Mouse (Mus musculus): ENCODE measurements around the gene Ndufb4.

The Ndufb4 gene

GRCm38 (mm10) chr16:37637802-37638201, 16.5 kb downstream of the Ndufb4 start:
- DNase-seq (ENCODE audit: low read depth, low spot score) = no peak

DNA sequence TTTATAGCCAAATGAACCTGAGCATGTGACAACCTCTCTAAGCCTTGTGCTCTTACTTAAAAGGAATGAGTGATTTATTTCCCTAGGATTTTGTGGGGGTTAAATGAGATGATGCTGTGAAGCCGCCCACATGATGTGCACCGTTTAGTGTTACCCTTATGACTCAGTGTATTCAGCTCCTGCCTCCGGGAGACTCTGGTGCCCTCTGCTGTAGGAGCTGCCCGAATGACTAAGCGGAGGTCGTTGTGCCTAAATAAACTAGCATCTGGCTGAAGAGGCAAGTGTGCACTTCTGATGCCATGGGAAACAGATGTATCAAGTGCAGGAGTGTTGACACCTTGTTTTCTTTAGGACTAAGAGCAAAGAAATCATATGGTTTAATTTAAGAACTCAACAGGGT, 18.1 kb downstream of the Ndufb4 start:
- no peak for DNase-seq (ENCODE audit: low read depth, low spot score)

GRCm38 (mm10) chr16:37635095-37635494, 19.2 kb downstream of the Ndufb4 start:
- no peak for DNase-seq (ENCODE audit: low read depth, low spot score)

DNA sequence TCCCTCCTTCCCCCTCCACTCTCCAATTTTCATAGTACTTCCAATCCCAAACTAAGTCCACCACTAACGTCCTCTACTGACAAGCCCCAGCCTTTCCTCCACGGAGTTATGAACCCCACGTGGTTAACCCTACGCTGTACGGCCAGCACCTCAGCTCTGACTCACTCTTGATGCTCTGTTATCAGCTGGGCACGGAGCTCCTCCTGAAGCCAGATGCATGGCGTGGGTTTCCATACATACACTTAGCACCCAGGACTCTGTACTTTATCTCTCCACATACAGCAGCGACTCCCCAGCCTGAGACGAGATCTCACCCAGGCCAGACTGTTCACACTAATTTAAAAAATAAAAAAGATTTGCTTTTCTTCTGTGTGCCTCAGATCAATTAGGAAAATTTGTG, 19.7 kb downstream of the Ndufb4 start:
- DNase-seq (ENCODE audit: low read depth, low spot score) = no peak

GRCm38 (mm10) chr16:37629011-37629410, 25.2 kb downstream of the Ndufb4 start:
- DNase-seq (ENCODE audit: low read depth, low spot score) = no peak

GRCm38 (mm10) chr16:37628336-37628735, 25.9 kb downstream of the Ndufb4 start:
- no peak for DNase-seq (ENCODE audit: low read depth, low spot score)

GRCm38 (mm10) chr16:37626388-37626949, 27.8 kb downstream of the Ndufb4 start:
- DNase-seq (ENCODE audit: low read depth, low spot score) = no peak

GRCm38 (mm10) chr16:37622919-37623318, 31.3 kb downstream of the Ndufb4 start:
- no peak for DNase-seq (ENCODE audit: low read depth, low spot score)

DNA sequence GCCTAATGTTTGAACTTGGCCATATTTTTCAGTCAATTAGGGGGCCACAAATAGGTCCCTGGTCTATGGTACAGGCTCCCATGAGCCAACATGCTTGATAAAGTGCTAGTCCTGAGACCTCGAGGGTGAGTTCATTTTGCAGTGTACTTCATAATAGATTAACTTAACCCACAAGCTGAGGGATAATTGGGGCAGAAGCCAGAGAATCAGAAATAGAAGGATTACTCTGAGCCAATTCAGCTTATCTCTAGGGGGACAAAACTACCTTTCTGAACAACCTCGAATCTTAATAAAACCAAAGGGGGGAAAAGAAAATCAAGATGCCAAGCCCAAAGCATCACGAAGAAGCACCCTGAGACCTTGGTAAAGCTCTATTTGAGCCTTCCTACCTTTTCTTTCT, 31.9 kb downstream of the Ndufb4 start:
- no peak for DNase-seq (ENCODE audit: low read depth, low spot score)

DNA sequence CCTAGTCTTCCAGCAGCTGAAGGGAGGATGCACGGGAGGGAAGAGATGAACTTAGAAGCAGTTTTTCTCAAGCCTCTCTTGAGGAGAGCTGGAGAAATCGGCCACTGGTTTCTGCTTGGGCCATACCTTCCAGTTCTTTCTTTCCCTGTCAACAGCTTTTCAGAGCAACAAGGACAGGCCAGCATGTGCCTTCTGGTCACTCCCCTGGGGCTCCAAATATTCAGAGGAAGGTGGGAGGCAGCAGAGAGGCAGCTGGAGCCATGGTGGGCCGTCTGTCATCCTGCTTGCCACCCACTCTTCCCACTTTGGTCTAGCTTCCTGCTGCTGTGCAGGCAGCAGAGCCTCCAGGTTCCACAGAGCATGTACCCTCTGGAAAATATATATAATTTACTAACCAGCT, 36.6 kb downstream of the Ndufb4 start:
- no peak for DNase-seq (ENCODE audit: low read depth, low spot score)

DNA sequence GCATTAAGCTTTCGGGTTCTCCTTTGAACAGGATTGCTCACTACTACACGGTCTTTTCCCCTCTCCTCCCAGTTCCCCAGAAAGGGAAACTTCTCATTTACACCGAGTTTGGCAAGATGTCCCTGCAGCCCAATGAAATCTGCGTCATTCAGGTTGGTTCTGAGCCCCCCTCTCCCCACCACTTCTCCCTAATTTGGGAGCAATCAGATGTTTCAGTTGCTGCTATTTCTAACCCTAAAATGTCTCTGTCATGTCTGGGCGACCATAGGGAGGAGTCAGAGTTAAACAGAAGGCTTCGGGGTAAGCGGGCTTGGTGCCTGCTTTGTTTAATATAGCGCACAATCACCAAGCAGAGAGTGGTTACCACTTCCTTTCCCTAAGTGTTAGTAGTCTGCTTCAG, 38.1 kb downstream of the Ndufb4 start:
- no peak for DNase-seq (ENCODE audit: low read depth, low spot score)

GRCm38 (mm10) chr16:37615429-37615828, 38.8 kb downstream of the Ndufb4 start:
- no peak for DNase-seq (ENCODE audit: low read depth, low spot score)

GRCm38 (mm10) chr16:37614540-37614939, 39.7 kb downstream of the Ndufb4 start:
- no peak for DNase-seq (ENCODE audit: low read depth, low spot score)

DNA sequence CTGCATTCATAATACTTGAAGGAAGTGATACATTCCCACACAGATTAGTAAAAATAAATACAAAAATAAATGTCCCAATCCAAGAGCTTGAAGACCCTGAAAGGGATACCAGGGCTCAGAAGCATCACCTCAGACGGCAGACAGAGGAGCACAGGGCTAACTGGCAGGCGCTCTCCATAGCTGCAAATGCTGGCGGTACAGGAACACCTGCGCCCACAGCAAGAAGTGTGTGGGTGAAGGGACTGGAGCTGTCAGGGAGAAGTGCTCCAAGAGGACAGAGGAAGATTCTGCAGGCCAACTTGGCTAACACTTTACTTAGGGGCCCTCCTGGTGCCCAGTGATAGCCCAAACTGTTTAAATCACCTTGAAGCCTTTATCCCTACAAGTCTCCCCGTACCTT, 42.2 kb downstream of the Ndufb4 start:
- no peak for DNase-seq (ENCODE audit: low read depth, low spot score)

DNA sequence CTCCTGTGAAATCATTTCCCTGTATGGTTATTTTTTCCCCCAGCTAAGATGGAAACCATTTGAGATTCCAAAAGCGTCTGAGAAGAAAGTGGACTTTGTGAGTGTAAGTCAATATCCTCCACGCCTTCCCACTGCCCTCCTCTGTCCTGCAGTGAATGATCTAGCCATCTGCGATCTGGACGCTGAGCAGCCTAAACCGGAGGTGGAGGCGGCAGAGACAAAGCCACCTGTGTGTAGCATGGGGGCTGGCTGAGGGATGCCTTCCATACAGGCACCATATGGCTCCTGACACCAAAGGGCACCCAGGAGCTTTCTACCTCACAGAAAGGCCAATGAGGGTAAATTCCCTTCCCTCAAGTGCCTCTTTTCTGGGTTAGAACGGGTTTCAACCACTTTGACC, 43.2 kb downstream of the Ndufb4 start:
- DNase-seq (ENCODE audit: low read depth, low spot score) = no peak

DNA sequence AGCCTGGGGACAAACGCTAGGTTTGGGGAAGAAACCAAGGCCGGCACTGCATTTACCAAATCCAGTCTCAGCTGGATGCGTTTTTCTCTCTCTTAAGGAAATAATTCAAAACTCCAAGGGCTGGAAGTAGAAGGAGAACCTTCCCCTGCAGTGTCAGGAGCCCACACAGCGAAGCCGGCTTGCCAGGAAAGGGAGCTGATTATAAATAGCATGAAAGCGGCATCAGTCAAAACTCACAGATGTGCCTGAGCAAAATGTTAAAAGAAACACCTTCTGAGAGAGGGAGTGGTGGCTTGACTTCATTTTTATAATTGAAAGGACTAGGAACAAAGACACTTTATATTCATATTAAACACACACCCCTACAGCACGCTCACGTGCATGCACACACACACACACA, 43.9 kb downstream of the Ndufb4 start:
- no peak for DNase-seq (ENCODE audit: low read depth, low spot score)

- no peak for DNase-seq (ENCODE audit: low read depth, low spot score)
These were observed 50.0 kb downstream of the Ndufb4 start for GRCm38 (mm10) chr16:37604243-37604642.

DNA sequence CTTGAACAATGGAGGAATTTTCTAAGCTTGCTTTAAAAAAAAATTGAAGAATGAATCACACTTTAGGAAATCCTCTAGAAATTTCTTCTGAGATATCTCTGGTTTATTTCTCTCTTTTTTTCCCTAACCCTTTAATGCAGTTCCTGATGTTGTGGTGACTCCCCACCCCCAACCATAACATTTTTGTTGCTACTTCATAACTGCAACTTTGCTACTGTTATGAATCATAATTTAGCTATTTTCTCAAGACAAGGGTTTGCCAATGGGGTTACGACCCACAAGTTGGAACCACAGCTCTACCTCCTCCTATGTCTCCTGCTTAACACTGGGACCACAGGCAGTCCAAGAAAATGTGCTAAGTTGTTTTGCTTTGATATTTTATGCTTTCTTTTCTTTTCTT, 50.8 kb downstream of the Ndufb4 start:
- DNase-seq (ENCODE audit: low read depth, low spot score) = no peak

DNA sequence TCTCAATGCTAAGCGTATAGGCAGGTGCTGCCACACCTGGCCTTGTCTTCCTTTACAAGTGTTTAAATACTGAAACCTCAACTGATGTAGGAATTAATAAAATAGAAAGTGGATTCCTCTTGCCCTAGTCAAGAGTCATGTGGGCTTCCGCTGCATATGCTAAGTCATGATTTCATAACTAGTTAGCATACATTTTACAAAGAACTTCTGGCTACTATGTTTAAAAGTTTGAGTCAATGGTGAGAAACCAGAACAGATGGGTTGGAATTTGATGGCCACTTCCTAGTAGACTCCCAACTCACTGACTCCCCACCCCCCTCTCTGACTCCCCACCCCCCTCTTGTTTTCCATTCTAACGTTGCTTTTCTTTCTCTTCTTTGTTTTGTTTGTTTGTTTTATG, 54.9 kb downstream of the Ndufb4 start:
- no peak for DNase-seq (ENCODE audit: low read depth, low spot score)

GRCm38 (mm10) chr16:37598463-37598862, 55.8 kb downstream of the Ndufb4 start:
- no peak for DNase-seq (ENCODE audit: low read depth, low spot score)

DNA sequence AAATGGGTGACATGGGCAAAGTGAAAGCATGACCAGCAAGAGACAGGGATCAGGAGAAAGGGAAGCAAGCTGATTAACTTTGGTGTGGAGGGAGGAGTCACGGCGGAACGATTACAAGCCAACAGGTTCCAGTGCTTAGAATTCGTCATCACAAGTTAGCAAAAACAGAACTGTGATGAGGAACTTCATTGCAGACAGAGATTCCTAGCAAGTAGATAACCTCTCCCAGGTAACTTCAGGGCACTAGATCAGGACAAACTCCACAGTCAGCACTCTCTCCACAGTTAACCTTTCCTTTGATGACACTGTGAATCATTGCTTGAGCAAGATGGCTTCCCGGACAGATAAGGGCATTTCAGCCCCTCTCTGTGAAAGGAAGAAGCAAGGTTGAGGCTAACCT, 56.8 kb downstream of the Ndufb4 start:
- DNase-seq (ENCODE audit: low read depth, low spot score) = no peak
